Mouse (Mus musculus) hindbrain, embryonic 16.5 days (tissue): Measurements from ENCODE around the gene Ube2r2. TPM values are rescaled to one million over a fixed set of nuclear protein-coding genes. Genes with fewer than 3 reads are reported as not detected.

Experiments
- ATAC-seq: fragments of 200-750 bp; cut with Nextera tagmentation; 2 replicates; pipeline ENCODE4 v1.8.0; 2017; ENCODE audit warnings: moderate TSS enrichment, moderate library complexity
- H3K27ac ChIP-seq: fragments of 300-500 bp; sonication (generic); 2 replicates; pipeline ENCODE4 v1.5.1; 2014; ENCODE audit warnings: low read depth, mild to moderate bottlenecking, control low read depth, low read length, moderate library complexity
- H3K27me3 ChIP-seq: fragments of 300-500 bp; sonication (generic); replicated peaks from 2 replicates; pipeline ENCODE4 v1.6.1; 2014; ENCODE audit warnings: low read length; ENCODE audit not compliant: control insufficient read depth, insufficient read depth
- H3K36me3 ChIP-seq: fragments of 300-500 bp; sonication (generic); 2 replicates; pipeline ENCODE4 v1.6.1; 2014; ENCODE audit warnings: mild to moderate bottlenecking, low read length, moderate library complexity, mixed read lengths; ENCODE audit not compliant: control insufficient read depth, insufficient read depth
- H3K4me1 ChIP-seq: fragments of 300-500 bp; sonication (generic); 2 replicates; pipeline ENCODE4 v1.6.1; 2014; ENCODE audit warnings: low read depth, low read length; ENCODE audit not compliant: control insufficient read depth, insufficient read depth
- H3K4me2 ChIP-seq: fragments of 300-500 bp; sonication (generic); 2 replicates; pipeline ENCODE4 v1.6.1; 2014; ENCODE audit warnings: mild to moderate bottlenecking, low read length, control low read depth, moderate library complexity
- H3K4me3 ChIP-seq: fragments of 300-500 bp; sonication (generic); 2 replicates; pipeline ENCODE4 v1.5.1; 2014; ENCODE audit warnings: mild to moderate bottlenecking, low read length, control low read depth, moderate library complexity
- H3K9ac ChIP-seq: fragments of 300-500 bp; sonication (generic); 2 replicates; pipeline ENCODE4 v1.6.1; 2014; ENCODE audit warnings: low read depth, mild to moderate bottlenecking, control low read depth, low read length, moderate library complexity
- H3K9me3 ChIP-seq: fragments of 300-500 bp; sonication (generic); 2 replicates; pipeline ENCODE4 v1.6.1; 2014; ENCODE audit warnings: mild to moderate bottlenecking, low read length, moderate library complexity; ENCODE audit not compliant: control insufficient read depth
- WGBS: fragments of 180-500 bp; shearing (Covaris S2); extraction: QIAGEN DNeasy Blood & Tissue Kit; methylation state at CpG from one replicate; pipeline ENCODE4 v1.1.7; 2014; 5-methylcytosine and 5-hydroxymethylcytosine counted together
- polyA plus RNA-seq: library from polyadenylated mRNA; unstranded; fragments of >200 nt; fragmentation: Nextera tagmentation; extraction: Ambion mirVana; gene quantifications from 2 replicates; pipeline ENCODE4 v1.2.1, GENCODE M21; 2015

Gene Ube2r2
- polyA plus RNA-seq, 1 experiment from 2014 or later, result 42.7 TPM

DNA sequence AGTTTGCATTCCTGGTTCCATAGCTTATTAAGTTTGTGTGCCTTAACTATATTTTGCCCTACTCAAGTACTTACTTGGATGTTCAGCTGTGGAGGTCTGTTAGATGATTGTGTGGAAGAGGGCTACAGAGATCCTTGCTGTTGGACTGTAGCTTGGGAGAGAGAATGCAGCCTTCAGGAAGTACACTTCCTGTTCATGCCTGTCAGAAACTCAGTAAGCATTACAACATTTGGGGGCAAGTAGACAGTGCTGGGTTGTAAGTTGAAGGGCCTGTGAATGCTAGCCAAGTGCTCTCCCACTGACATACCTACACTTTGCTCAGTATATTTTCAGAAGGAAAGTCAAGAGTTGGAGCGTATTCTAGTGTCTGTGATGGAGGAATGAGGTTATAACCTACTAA, 22.7 kb downstream of the Ube2r2 start:
- H3K4me1 ChIP-seq, result peaks cover 4% of the 10 kb centered on the region; the same call in 1 of the 2 replicates
- H3K4me2 ChIP-seq, result no peak overlapping the region
- ATAC-seq, result no peak
- H3K4me3 ChIP-seq, result no peak overlapping the region
- no peaks in the 10 kb centered on the region for H3K36me3 ChIP-seq
- no peaks in the 10 kb centered on the region for H3K9me3 ChIP-seq
- no peak overlapping the region for H3K9ac ChIP-seq
- WGBS, result 92% methylated on average over 1 of the region's 1 CpGs
- no peaks in the 10 kb centered on the region for H3K27me3 ChIP-seq
- H3K27ac ChIP-seq, result no peak overlapping the region

DNA sequence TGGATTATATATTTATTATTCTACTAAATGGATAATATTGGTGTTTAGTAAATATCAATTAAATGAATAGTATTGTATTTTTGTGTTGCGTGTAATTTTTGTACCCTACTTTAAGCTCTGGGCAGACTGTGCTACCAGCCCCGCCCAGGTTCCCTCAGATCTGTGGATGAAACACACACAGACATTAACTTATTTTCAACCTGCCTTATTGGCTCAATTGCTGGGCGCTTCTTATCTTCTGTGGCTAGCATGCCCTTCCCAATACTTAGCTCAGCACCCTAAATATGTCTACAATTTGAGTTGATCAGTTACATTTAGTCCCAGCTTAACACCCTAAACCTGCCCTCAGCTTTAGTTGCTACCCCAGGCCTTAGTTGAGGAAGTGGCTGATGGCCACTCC, 25.7 kb downstream of the Ube2r2 start:
- ATAC-seq, result no peak
- no peaks in the 10 kb centered on the region for H3K9me3 ChIP-seq
- no peak overlapping the region for H3K27ac ChIP-seq
- no peak overlapping the region for H3K9ac ChIP-seq
- H3K4me1 ChIP-seq, result peaks cover 4% of the 10 kb centered on the region; the same call in 1 of the 2 replicates
- 100% methylated on average over 3 of the region's 3 CpGs for WGBS
- no peaks in the 10 kb centered on the region for H3K27me3 ChIP-seq
- no peak overlapping the region for H3K4me3 ChIP-seq
- H3K36me3 ChIP-seq, result no peaks in the 10 kb centered on the region
- H3K4me2 ChIP-seq, result no peak overlapping the region

DNA sequence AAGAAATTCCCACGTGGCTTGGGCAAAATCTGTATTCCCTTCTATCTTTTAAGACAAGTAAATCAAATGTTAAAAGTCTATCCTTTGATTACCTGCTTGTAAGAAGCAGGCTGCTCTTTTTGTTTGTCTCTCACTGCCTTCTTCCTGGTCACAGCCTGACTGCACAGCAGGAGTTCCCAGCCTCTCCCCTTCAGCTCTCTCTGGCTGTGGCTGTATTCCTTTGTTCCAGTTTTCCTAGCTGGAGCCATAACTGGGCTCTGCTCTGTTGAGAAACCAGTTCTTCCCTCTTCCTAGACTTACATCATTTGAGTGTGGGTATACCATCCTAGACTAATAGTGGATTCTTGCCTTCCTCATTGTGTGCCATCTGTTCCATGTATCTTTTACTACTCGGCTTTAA, 29.4 kb downstream of the Ube2r2 start:
- WGBS, result 21% methylated on average over 2 of the region's 2 CpGs
- Histone ChIP-seq H3K36me3 (no peaks in the 10 kb centered on the region), H3K9me3 (no peaks in the 10 kb centered on the region), H3K4me2 (no peak overlapping the region), H3K27ac (peak overlapping the region; percentile 35), H3K27me3 (no peaks in the 10 kb centered on the region), H3K9ac (no peak overlapping the region), H3K4me3 (no peak overlapping the region), H3K4me1 (no peaks in the 10 kb centered on the region)
- no peak for ATAC-seq

DNA sequence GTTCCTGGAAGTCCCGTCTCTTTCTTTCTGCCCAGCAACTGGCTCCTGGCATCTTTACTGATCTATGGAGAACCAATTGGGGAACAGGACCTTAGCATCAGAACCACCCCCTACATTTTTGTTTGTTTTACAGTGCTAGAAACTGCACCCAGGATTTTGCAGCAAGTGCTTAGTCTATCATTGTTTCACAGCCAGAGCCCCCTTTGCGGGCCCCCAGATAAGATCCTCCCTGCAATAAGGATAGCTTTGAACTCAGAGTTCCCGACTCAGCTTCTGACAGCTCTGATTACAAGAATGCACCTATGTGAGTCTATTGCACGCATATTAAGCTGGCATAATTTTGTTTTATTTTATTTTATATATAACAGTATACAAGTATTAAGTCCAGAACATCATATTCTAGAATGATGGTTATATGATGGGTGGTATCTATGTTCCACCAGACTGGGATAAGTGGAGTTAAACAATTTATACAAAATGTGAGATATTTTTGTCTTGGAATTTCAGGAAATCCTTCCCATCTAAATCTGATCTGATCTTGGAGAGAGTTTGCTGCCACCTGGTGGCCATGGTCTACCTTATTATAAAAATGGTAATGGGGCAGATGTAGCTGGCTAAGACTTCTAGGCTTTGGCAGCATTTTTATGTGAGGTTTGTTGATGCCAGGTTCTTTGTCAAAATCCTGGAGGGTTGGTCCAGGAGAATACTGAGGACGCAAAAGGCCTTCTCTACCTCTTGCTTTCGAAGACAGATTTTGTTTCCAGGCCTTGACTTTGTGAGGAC, 30.3 kb downstream of the Ube2r2 start:
- Histone ChIP-seq H3K27ac (no peak overlapping the region), H3K36me3 (no peaks in the 10 kb centered on the region), H3K9me3 (no peaks in the 10 kb centered on the region), H3K4me1 (no peaks in the 10 kb centered on the region), H3K27me3 (no peaks in the 10 kb centered on the region), H3K4me3 (no peak overlapping the region), H3K9ac (no peak overlapping the region), H3K4me2 (no peak overlapping the region)
- peak; percentile 56 for ATAC-seq
- 69% methylated on average over 6 of the region's 6 CpGs for WGBS

DNA sequence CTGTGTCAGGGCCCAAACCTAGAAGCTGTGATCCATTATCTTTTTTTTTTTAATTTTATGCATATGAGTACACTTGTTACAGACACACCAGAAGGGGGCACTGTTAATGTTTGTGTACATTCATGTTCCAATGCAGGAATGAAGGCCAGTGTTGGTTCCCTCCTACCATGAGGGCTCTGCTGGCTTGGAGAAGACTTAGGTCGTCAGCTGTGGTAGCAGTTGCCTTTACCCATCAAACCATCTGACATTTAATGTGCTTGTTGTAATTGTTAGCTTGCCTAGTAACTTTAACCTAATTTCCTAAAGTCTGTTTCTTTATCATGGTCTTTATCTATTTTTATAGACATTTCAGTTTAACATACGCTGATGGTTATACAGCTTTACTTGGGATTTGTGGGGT, 35.4 kb downstream of the Ube2r2 start:
- no peak overlapping the region for H3K27ac ChIP-seq
- H3K27me3 ChIP-seq, result no peaks in the 10 kb centered on the region
- WGBS, result 84% methylated on average over 2 of the region's 2 CpGs
- H3K4me1 ChIP-seq, result no peaks in the 10 kb centered on the region
- H3K4me3 ChIP-seq, result no peak overlapping the region
- H3K9me3 ChIP-seq, result no peaks in the 10 kb centered on the region
- H3K4me2 ChIP-seq, result no peak overlapping the region
- no peak overlapping the region for H3K9ac ChIP-seq
- no peaks in the 10 kb centered on the region; the same call in 1 of the 2 replicates for H3K36me3 ChIP-seq
- no peak for ATAC-seq

DNA sequence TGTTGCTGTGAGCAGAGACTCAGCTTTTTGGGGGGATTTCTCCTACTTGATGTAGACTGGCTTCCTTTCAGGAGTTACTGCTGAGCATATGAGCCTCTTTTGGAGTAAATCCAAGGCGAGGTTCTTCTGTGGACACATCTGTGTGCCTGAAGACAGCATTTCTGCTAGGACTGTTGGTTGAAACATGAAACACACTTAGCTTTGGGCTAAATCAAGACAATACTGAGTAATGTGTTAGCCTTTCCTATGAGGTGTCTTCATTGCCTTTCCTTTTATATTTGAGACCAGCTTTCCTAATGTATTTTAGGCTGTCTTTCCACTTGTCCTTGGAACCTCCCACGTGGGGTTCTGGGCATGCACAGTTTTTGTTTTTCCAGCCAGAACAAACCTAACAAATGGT, 39.1 kb downstream of the Ube2r2 start:
- H3K4me2 ChIP-seq, result no peak overlapping the region
- H3K27me3 ChIP-seq, result no peaks in the 10 kb centered on the region
- H3K4me3 ChIP-seq, result no peak overlapping the region
- no peak for ATAC-seq
- H3K4me1 ChIP-seq, result no peaks in the 10 kb centered on the region
- WGBS, result 87% methylated on average over 2 of the region's 2 CpGs
- H3K9me3 ChIP-seq, result no peaks in the 10 kb centered on the region
- no peaks in the 10 kb centered on the region; the same call in none of the 2 replicates for H3K36me3 ChIP-seq
- H3K27ac ChIP-seq, result no peak overlapping the region
- no peak overlapping the region for H3K9ac ChIP-seq

DNA sequence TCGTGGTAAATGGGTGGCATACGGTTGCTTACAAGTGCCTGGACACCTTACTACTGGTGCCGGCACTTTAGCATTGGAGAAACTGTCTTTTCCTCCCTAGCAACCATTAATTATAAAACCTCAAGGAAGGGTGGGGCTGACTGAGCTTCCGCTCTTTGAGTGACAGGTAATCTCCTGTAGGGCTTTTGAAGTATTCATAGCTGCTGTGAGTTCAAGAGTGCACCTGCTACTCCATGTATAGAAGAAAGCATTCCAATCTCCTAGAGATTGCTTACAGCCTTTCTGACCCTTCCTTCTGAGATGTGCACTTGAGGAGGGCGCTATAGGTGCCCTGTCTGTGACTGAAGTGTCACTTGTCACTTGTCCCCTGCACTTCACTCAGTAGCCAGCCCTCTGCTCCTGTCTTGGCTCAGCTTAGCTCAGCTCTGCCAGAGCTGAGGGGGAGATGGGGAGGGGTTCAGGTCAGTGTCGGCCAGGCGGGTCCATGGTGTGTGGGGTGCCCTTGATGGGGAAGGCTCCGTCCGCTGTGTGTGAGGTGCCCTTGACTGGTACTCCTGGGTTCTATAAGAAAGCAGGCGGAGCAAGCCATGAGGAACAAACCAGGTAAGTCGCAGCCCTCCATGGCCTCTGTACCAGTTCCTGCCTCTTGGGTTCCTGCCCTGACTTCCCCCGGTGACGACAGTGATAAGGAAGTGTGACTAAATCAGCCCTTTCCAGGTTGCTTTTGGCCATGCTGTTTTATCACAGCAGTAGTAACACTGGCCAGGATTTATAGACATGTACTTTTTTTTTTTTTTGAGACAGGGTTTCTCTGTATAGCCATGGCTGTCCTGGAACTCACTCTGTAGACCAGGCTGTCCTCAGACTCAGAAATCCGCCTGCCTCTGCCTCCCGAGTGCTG, 44.5 kb downstream of the Ube2r2 start:
- H3K4me2 ChIP-seq, result no peak overlapping the region
- WGBS, result 80% methylated on average over 15 of the region's 15 CpGs
- no peaks in the 10 kb centered on the region for H3K27me3 ChIP-seq
- no peaks in the 10 kb centered on the region for H3K4me1 ChIP-seq
- no peak for ATAC-seq
- H3K9me3 ChIP-seq, result no peaks in the 10 kb centered on the region
- H3K9ac ChIP-seq, result no peak overlapping the region
- H3K27ac ChIP-seq, result no peak overlapping the region
- H3K36me3 ChIP-seq, result no peaks in the 10 kb centered on the region; the same call in none of the 2 replicates
- H3K4me3 ChIP-seq, result no peak overlapping the region

DNA sequence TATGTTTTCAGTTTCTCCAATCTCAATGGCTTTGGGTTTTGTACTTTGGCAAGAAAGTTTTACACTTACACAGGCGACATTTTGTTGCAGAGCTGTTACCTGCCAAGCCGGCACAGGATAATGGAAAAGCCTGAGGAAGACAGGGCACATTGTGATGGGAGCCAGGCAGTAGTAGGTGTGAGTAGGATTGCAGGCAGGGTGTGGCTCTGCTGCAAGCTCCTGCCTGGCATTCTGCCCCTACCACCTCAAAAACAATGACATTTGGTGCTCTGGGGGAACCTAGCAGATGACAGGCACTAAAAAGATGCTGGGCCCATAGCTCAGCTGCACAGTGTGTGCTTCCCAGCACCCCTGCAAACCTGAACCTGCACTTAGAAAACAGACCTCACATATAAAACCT, 54.3 kb downstream of the Ube2r2 start:
- Histone ChIP-seq H3K27ac (no peak overlapping the region), H3K4me2 (no peak overlapping the region), H3K9ac (no peak overlapping the region), H3K27me3 (no peaks in the 10 kb centered on the region), H3K9me3 (no peaks in the 10 kb centered on the region), H3K4me1 (no peaks in the 10 kb centered on the region), H3K36me3 (peaks cover 34% of the 10 kb centered on the region), H3K4me3 (no peak overlapping the region)
- no peak for ATAC-seq
- 89% methylated on average over 2 of the region's 2 CpGs for WGBS
